Comparison of ENCODE assay signal across 13 mouse cellular contexts in genomic region chr13:99579596-99580175, GRCm38 (mm10).
A peak's percentile ranks its signal among the peaks of the same experiment; 100 is the strongest.
DNase-seq lines count a peak whose midpoint lies in the region; ATAC-seq lines count a peak whose summit lies in the region.
"Had no signal": no experiment of that assay in that cellular context is flagged by ENCODE, and none has a peak within 500 bp of the region (broad histone marks: within the 10 kb centered on the region; RNA-seq: fewer than 3 reads in every experiment).

No protein-coding gene starts in this region.

- H3K9ac ChIP-seq in neural tube, embryonic 15.5 days (replicated peaks) = no peak overlapping the region
- H3K9ac ChIP-seq: heart, embryonic 12.5 days had no signal

- no peaks in the 10 kb centered on the region for H3K9me3 ChIP-seq in neural tube, embryonic 15.5 days (replicated peaks)

- H3K27me3 ChIP-seq in neural tube, embryonic 15.5 days (replicated peaks) = no peaks in the 10 kb centered on the region
- H3K27me3 ChIP-seq: heart, embryonic 12.5 days had no signal

- H3K27ac ChIP-seq in neural tube, embryonic 15.5 days (replicated peaks) = no peak overlapping the region

- H3K4me1 ChIP-seq in neural tube, embryonic 15.5 days = peaks cover 16% of the 10 kb centered on the region

- 55% methylated on average over 8 of the region's 8 CpGs for WGBS in neural tube, embryonic 15.5 days

- peak; percentile 39 to 70 for DNase-seq in adrenal gland, adult (ENCODE audit: inconsistent age in 2 of 2, low spot score in 1 of 2)
- DNase-seq in adrenal gland, adult 18-20 months (ENCODE audit: low spot score in 2 of 2) = no peak
- DNase-seq in layer of hippocampus, adult 9-11 months = peak; percentile 55
- no peak for DNase-seq in layer of hippocampus, adult 9-10 months (ENCODE audit: low spot score)
- peak; percentile 36 to 49 for DNase-seq in frontal cortex, postnatal 36 days (ENCODE audit: low spot score in 2 of 2)
- no peak for DNase-seq in kidney, adult 8-10 months
- no peak for DNase-seq in gastrocnemius, postnatal 4 days (ENCODE audit: low spot score in 2 of 2)
- DNase-seq: cerebellum, adult 11-12 months; lung, postnatal 10 days had no signal

- no peaks in the 10 kb centered on the region for H3K36me3 ChIP-seq in neural tube, embryonic 15.5 days
- H3K36me3 ChIP-seq: heart, embryonic 12.5 days had no signal

- H3K4me3 ChIP-seq in neural tube, embryonic 15.5 days (replicated peaks) = no peak overlapping the region
- H3K4me3 ChIP-seq: heart, embryonic 12.5 days had no signal

- peak; percentile 47 for ATAC-seq in neural tube, embryonic 15.5 days (ENCODE audit: low FRiP score)
- ATAC-seq: inflammation-experienced regulatory T-cells, adult 6 months had no signal

- no peak overlapping the region for H3K4me2 ChIP-seq in neural tube, embryonic 15.5 days
- H3K4me2 ChIP-seq: heart, embryonic 12.5 days; liver, embryonic 11.5 days had no signal

Comparison
In these comparisons a context has a peak if more than half of its experiments do, and no peak if none do; other contexts are left out.
1. DNase-seq: peak in adrenal gland, adult (2 of 2), layer of hippocampus, adult 9-11 months (single experiment) and frontal cortex, postnatal 36 days (2 of 2); none in adrenal gland, adult 18-20 months (0 of 2), layer of hippocampus, adult 9-10 months (single experiment), kidney, adult 8-10 months (0 of 2) and gastrocnemius, postnatal 4 days (0 of 2).